Mouse (Mus musculus) heart, embryonic 13.5 days (tissue): Measurements from ENCODE around the gene Coro1a. TPM values are rescaled to one million over a fixed set of nuclear protein-coding genes. Genes with fewer than 3 reads are reported as not detected.

Source experiments
- ATAC-seq: fragments of 200-750 bp; cut with Nextera tagmentation; 2 replicates; pipeline ENCODE4 v1.8.0; 2017; ENCODE audit warnings: moderate TSS enrichment; ENCODE audit not compliant: insufficient number of reproducible peaks, low FRiP score, low TSS enrichment; ENCODE audit errors: extremely low read depth
- H3K27ac ChIP-seq: fragments of 300-500 bp; sonication (generic); replicated peaks from 2 replicates; pipeline ENCODE4 v1.5.1; 2015; ENCODE audit warnings: moderate library complexity, mild to moderate bottlenecking, inconsistent platforms
- H3K27me3 ChIP-seq: fragments of 300-500 bp; sonication (generic); replicated peaks from 2 replicates; pipeline ENCODE4 v1.6.1; 2015; ENCODE audit warnings: mild to moderate bottlenecking, inconsistent platforms
- H3K36me3 ChIP-seq: fragments of 300-500 bp; sonication (generic); 2 replicates; pipeline ENCODE4 v1.6.1; 2015; ENCODE audit warnings: mild to moderate bottlenecking, inconsistent platforms
- H3K4me1 ChIP-seq: fragments of 300-500 bp; sonication (generic); 2 replicates; pipeline ENCODE4 v1.6.1; 2015; ENCODE audit warnings: inconsistent platforms
- H3K4me2 ChIP-seq: fragments of 300-500 bp; sonication (generic); 2 replicates; pipeline ENCODE4 v1.6.1; 2015; ENCODE audit warnings: inconsistent platforms, mild to moderate bottlenecking, moderate library complexity
- H3K4me3 ChIP-seq: fragments of 300-500 bp; sonication (generic); 2 replicates; pipeline ENCODE4 v1.5.1; 2015; ENCODE audit warnings: moderate library complexity, mild to moderate bottlenecking, inconsistent platforms
- H3K9ac ChIP-seq: fragments of 300-500 bp; sonication (generic); 2 replicates; pipeline ENCODE4 v1.6.1; 2015; ENCODE audit warnings: inconsistent platforms, mild to moderate bottlenecking, moderate library complexity
- H3K9me3 ChIP-seq: fragments of 300-500 bp; sonication (generic); 2 replicates; pipeline ENCODE4 v1.6.1; 2016; ENCODE audit warnings: inconsistent platforms
- WGBS: fragments of 180-500 bp; shearing (Covaris S2); methylation state at CpG from one replicate; pipeline ENCODE4 v1.1.7; 2015; ENCODE audit warnings: mixed read lengths; 5-methylcytosine and 5-hydroxymethylcytosine counted together
- polyA plus RNA-seq: library from polyadenylated mRNA; unstranded; fragments of >200 nt; fragmentation: Nextera tagmentation; extraction: Ambion mirVana; gene quantifications from 2 replicates; pipeline ENCODE4 v1.2.1, GENCODE M21; 2015

Coro1a gene
- polyA plus RNA-seq, 1 experiment from 2014 or later = 16.6 TPM

DNA sequence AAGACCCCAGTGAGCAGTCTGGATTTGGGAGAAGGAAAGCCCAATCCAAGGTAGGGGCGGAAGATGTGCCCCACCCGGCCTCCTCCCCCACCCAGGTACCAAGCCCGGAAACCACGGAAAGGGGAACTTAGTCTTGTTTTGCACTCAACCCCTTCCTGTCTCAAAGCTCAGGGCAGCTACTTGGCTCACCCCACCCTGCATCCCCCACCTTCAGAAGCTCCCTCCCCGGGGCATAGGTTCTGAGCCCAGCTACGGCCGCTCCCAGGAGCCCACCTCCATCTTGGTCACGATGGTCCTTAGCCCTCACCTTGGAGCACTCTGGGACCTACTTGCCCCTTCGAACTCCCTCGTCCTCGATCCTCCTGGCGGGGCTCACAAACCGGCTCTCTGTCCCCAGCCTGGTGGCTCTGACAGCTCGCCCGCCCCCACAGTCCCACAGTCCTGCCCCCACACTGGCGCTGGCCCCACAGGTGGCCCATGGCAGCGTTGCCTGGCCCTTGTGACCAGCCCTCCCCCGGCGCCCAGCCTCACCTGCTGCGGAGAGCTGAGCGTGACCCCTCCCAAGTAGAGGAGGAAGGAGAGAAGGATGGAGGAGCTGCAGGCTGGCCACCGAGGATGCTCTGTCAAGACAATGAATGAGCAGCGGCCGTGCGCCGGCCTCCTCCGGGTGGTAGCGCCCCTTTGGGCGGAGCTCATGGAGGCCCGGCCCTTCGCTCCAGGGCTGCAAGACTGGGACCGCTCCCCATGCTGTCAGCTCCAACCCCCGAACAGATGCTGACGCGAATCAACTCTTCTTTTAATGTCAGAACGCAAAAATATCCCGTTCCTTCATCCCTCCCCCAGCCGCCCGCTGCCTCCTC lies 3.2 kb downstream of the Coro1a start:
- H3K27ac ChIP-seq = no peak overlapping the region
- H3K27me3 ChIP-seq = peaks cover 51% of the 10 kb centered on the region
- H3K9me3 ChIP-seq = no peaks in the 10 kb centered on the region
- H3K4me1 ChIP-seq = peaks cover 20% of the 10 kb centered on the region
- no peaks in the 10 kb centered on the region for H3K36me3 ChIP-seq
- WGBS = 3% methylated on average over 39 of the region's 39 CpGs
- H3K4me2 ChIP-seq = peak overlapping the region; percentile 77
- peak overlapping the region; percentile 51 for H3K4me3 ChIP-seq
- H3K9ac ChIP-seq = peak overlapping the region; percentile 66
- ATAC-seq = no peak

DNA sequence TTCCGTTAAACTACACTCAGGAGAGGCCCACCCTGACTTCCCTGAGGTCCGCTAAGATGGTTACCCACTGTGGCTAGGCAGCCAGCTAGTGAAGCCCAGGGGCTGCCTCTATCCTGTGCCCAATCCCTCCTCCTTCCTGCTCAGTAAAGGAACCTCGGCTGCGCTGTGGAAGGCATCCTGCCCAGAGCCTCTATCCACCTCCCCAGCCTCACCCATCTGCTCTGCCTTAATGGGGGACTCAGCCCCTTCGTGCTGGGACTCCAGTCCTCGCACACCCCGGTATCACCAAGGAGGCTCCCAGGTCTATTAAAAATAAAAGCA lies 3.9 kb downstream of the Coro1a start:
- Histone ChIP-seq H3K4me3 (peak overlapping the region; percentile 51), H3K9me3 (no peaks in the 10 kb centered on the region), H3K27me3 (peaks cover 51% of the 10 kb centered on the region), H3K36me3 (no peaks in the 10 kb centered on the region), H3K4me1 (peaks cover 20% of the 10 kb centered on the region), H3K27ac (no peak overlapping the region), H3K9ac (0 out of 2 replicates have a peak overlapping the region, but pooled peaks have one; percentile 30), H3K4me2 (peak overlapping the region; percentile 77)
- WGBS = 22% methylated on average over 7 of the region's 7 CpGs
- no peak for ATAC-seq

DNA sequence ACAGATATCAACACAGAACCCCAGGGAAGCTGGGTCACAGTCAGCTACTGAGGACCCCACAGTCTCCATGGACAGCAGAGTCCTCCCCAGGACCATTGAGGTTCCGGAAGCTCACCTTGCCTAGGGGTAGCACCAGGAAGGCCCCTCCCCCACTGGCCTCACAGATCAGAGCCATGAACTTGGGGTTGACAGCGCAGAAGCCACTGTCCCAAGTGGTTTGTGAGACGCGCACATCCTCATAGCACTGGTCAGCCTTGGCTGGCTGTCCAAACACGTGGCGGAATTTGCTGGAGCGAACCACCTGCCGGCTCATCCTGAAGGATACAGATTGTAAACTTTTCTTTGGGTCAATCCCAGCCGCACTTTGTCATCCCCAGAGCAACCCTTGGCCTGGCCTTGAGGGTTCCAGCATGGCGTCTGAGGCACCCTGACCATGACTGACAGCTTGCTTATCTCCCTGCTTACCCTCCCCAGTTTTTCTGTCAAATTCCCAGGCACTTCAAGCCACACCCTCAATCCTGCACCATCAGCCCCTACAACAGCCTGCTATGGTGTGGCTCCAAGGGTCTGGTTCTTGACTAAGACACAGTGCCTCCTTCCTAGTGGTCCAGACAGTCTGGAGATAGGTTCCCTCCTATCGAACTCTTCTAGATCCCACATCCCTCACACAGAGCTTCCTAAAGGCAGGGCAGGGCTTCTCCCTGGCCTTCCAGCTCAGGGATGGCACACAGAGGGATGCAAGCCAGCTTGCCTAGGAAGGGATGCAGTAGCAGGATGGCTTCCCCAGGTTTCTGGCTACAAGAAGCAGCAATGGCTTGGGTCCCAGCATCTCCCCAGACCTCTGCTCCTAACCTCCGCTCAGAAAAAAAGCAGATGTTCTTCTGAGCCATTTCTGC lies 4.5 kb downstream of the Coro1a start:
- Histone ChIP-seq H3K9me3 (no peaks in the 10 kb centered on the region), H3K4me2 (no peak overlapping the region)

DNA sequence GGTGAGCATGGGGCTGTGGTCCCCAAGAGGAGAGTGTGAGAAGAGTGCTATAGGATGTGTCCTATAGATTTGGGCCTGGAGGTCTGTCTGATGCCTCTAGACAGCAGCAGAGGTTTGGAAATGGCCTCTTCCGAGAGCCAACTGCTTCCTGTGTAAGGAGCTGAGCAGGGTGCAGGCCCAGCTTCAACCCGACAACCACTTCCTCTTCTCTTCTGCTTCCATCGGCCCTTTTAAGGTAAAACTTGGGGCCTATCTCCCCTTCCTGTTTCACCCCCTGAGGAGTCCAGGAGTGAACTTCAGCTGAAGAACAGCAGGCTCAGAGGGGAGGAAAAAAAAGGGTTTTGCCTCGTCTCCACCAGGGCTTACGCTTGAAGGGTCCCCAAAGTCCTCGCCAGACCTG lies 5.2 kb downstream of the Coro1a start:
- H3K4me2 ChIP-seq = no peak overlapping the region
- WGBS = 66% methylated on average over 6 of the region's 6 CpGs
- H3K4me1 ChIP-seq = peaks cover 21% of the 10 kb centered on the region
- H3K27me3 ChIP-seq = peaks cover 51% of the 10 kb centered on the region
- H3K9me3 ChIP-seq = no peaks in the 10 kb centered on the region
- no peak overlapping the region for H3K4me3 ChIP-seq
- 0 out of 2 replicates have a peak, but pooled peaks cover under 1% of the 10 kb centered on the region for H3K36me3 ChIP-seq
- H3K9ac ChIP-seq = 0 out of 2 replicates have a peak overlapping the region, but pooled peaks have one; percentile 16
- no peak for ATAC-seq
- H3K27ac ChIP-seq = no peak overlapping the region

More for the DNA sequence above, 4.5 kb downstream of the Coro1a start:
- ATAC-seq = no peak
- no peak overlapping the region for H3K27ac ChIP-seq
- 74% methylated on average over 12 of the region's 12 CpGs for WGBS
- peaks cover 20% of the 10 kb centered on the region for H3K4me1 ChIP-seq
- H3K36me3 ChIP-seq = no peaks in the 10 kb centered on the region
- peak overlapping the region; percentile 51; the same call in 1 of the 2 replicates for H3K4me3 ChIP-seq
- H3K27me3 ChIP-seq = peaks cover 51% of the 10 kb centered on the region
- H3K9ac ChIP-seq = 0 out of 2 replicates have a peak overlapping the region, but pooled peaks have one; percentile 30

DNA sequence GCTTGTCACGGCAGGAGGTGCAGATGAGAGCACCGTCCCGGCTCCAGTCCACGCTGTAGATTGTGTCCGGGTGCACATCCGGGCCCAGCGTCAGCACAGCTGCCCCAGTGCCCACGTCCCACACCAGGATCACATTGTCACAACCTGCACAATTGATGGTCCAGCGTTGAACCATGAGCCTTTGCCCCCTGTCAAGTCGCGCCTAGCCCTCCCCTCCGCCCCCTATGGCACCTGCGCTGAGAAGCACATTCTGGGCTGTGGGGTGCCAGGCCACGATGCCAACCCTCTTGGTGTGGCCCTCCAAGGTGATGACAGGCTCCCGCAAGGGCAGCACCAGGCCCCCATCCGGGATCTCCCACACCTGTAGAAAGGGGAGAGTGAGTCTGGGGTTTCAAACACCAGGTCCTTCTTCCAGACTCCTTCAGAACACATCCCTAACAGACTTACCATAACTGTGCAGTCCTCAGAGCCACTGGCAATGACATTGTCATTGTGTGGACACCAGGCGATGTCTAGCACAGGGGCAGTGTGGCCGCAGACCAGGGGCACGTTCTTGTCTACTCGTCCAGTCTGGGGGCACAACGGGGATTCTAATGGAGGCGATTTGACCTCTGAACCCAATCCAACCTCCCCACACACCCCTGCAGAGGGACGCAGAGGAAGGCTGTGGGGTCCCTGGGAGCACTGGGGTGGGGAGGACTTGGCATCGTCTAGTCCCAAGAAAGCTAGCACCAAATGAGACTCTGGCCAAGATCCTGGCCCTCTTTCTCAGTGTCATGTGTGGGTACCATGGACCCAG lies 5.8 kb downstream of the Coro1a start:
- 50% methylated on average over 24 of the region's 24 CpGs for WGBS
- Histone ChIP-seq H3K27me3 (peaks cover 51% of the 10 kb centered on the region), H3K4me2 (peak overlapping the region; percentile 61), H3K9ac (peak overlapping the region; percentile 67), H3K36me3 (0 out of 2 replicates have a peak, but pooled peaks cover 6% of the 10 kb centered on the region), H3K27ac (no peak overlapping the region), H3K9me3 (no peaks in the 10 kb centered on the region), H3K4me1 (peaks cover 27% of the 10 kb centered on the region), H3K4me3 (peak overlapping the region; percentile 31)
- ATAC-seq = no peak

DNA sequence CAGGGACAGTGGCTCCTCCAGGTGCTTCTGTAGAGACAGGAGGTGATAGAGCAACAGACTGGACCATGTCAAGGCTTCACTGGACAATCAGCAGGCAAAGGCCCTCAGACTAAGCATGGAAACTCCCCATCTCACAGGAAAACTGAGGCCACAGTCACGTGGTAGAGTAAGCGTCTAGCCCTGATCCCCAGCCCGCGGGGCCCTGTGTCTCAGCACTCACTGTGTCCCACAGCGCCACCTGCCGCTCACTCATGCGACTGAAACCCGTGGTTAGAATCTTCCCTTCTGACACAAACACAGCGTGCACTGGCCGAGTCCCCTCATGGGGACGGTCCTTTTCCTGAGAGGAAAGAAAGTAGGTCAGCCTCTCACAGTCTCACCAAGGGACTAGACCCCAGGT lies 6.5 kb downstream of the Coro1a start:
- H3K4me1 ChIP-seq = peaks cover 32% of the 10 kb centered on the region
- H3K4me2 ChIP-seq = peak overlapping the region; percentile 61
- 3% methylated on average over 11 of the region's 11 CpGs for WGBS
- ATAC-seq = peak; percentile 52; the same call in 1 of the 2 replicates
- H3K4me3 ChIP-seq = peak overlapping the region; percentile 31
- H3K9me3 ChIP-seq = no peaks in the 10 kb centered on the region
- 0 out of 2 replicates have a peak, but pooled peaks cover 6% of the 10 kb centered on the region for H3K36me3 ChIP-seq
- H3K27me3 ChIP-seq = peaks cover 46% of the 10 kb centered on the region
- H3K27ac ChIP-seq = no peak overlapping the region
- H3K9ac ChIP-seq = peak overlapping the region; percentile 67

DNA sequence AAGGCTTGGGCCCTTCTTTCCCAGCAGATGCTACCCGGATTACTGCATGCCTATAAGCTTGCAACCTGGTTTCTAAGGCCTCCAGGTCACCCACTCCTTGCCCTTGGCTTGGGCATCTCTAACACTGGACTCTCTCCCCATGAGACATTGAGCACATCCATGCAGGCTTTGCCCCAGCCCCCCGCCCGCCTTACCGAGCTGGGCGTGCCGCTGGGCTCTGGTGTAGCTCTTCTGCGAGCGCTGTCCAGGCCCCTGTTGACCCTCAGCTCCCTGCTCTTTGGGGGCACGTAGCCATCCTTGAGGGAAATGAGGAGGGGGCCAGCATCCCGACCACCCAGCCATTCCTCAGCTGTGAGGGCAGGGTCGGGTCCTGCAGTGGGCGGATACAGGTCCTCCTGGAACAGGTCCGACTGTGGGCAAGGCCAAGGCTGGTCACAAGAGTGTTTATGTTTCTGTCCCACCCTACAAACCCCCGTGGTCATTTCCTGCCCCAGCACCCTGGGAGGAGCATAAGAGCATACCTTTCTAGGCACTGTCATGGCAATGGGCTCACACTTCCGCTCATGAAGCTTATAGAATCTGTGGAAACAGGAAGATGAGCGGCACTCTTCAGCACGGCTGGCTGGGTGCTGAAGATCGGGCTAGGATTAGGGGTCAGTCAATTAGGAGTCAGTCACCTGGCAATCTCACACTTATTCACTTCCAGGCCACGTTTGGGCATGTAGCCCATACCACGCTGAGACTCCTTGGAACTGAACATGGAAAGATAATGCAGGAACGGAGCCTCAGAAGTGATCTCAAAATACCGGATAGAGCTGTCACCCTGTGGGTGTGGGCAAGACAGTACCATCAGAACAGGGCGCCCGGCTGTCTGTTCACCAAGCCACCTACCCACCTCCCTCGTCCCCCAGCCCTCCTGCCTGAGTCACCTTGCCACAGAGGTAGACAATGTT lies 7.2 kb downstream of the Coro1a start:
- Histone ChIP-seq H3K4me2 (no peak overlapping the region), H3K9ac (no peak overlapping the region), H3K4me3 (no peak overlapping the region), H3K9me3 (no peaks in the 10 kb centered on the region), H3K27ac (no peak overlapping the region), H3K27me3 (peaks cover 38% of the 10 kb centered on the region), H3K4me1 (peaks cover 32% of the 10 kb centered on the region), H3K36me3 (0 out of 2 replicates have a peak, but pooled peaks cover 6% of the 10 kb centered on the region)
- 74% methylated on average over 25 of the region's 25 CpGs for WGBS
- no peak for ATAC-seq

DNA sequence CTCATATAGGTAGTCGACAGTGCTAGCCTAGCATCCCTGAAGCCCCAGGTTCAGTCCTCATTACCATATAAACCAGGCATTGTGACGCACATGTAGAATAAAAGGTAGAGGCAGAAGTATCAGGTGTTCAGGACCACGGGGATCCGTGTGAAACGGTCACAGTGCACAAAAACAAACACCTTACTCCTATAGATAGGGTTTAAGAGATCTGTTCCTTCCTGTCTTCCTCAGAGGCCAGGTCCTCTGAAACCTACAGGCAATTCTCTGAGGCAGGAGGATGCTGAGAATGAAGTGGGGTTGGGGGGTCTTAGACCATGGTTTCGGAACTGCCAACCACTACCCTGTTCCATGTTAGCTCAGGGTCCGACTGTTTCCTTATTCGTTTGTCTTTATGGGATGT lies 9.7 kb downstream of the Coro1a start:
- Histone ChIP-seq H3K9ac (no peak overlapping the region), H3K27me3 (peaks cover 14% of the 10 kb centered on the region), H3K9me3 (no peaks in the 10 kb centered on the region), H3K4me2 (no peak overlapping the region), H3K27ac (no peak overlapping the region), H3K36me3 (0 out of 2 replicates have a peak, but pooled peaks cover 6% of the 10 kb centered on the region), H3K4me1 (peaks cover 38% of the 10 kb centered on the region), H3K4me3 (no peak overlapping the region)
- no peak for ATAC-seq
- 88% methylated on average over 8 of the region's 8 CpGs for WGBS

DNA sequence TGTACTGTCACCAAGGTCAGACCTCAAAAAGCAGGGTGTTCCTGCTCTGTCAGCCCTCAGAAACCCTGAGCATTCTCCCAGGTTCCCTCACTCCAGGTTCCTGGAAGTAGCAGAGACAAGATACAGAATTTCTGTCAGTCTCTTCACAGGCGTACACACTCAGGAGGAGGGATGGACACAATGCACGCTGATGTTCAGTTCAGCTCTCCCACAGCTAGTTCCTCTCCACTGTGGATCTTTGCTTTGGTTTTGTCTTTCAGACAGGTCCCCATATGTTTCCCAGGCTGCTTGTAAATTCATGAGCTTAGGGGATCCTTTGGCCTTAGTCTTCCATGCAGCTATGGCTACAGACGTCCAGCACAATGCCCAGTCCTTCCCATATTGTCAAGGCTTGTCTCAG lies 10.7 kb downstream of the Coro1a start:
- Histone ChIP-seq H3K36me3 (peaks cover 14% of the 10 kb centered on the region), H3K4me1 (peaks cover 38% of the 10 kb centered on the region), H3K9ac (peak overlapping the region; percentile 86), H3K4me2 (peak overlapping the region; percentile 79), H3K27me3 (peaks cover 4% of the 10 kb centered on the region), H3K9me3 (no peaks in the 10 kb centered on the region), H3K27ac (no peak overlapping the region), H3K4me3 (peak overlapping the region; percentile 72)
- no peak for ATAC-seq
- 80% methylated on average over 3 of the region's 3 CpGs for WGBS

DNA sequence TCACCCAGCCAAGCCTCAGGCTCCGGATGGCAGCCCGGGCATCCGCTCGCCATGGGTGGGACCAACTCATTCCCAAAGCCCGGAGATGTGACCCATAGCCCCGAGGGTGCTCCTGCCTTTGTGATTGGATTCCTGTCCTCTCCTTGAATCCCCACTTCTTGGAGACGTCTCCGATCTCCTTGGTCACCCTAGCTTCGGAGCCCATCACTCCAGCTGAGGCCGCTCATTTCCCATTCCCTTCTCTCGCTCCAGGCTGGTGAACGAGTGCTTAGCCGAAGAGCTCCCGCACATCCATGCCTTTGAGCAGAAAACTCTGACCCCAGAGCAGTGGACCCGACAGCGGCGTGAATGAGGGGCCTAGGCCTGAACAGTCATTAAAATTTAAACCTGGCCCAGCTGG lies 11.3 kb downstream of the Coro1a start:
- Histone ChIP-seq H3K4me1 (peaks cover 35% of the 10 kb centered on the region), H3K36me3 (peaks cover 20% of the 10 kb centered on the region), H3K9me3 (no peaks in the 10 kb centered on the region), H3K27me3 (no peaks in the 10 kb centered on the region), H3K9ac (peak overlapping the region; percentile 86), H3K4me2 (peak overlapping the region; percentile 79), H3K27ac (no peak overlapping the region), H3K4me3 (peak overlapping the region; percentile 72)
- ATAC-seq = no peak
- WGBS = 4% methylated on average over 17 of the region's 17 CpGs
